Mouse (Mus musculus): Measurements from ENCODE around the gene Myo15. TPM values are rescaled to one million over a fixed set of nuclear protein-coding genes. Genes with fewer than 3 reads are reported as not detected.
"Not testable (repeated sequence)": the region's sequence is repeated elsewhere in the genome, so short reads cannot be mapped to it uniquely, and the experiment has no call there.

The Myo15 gene
- polyA plus RNA-seq, 1 experiment = not detected

DNA sequence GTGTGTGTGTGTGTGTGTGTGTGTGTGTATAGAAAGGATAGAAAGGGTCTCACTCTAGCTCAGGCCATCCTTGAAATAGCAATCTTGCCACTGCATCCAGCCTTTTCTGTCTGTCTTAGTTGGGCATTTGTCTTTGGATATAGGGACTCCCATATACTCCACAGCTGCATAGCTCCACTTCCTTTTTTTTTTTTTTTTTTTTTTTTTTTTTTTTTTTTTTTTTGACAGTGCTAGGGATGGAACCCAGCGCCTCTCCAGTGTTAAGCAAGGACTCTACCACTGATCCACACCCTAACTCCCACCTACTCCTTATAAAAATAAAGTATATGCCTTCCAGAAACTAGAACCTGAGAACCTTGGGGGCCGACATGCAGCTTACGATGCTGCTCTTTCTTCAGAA lies 88.5 kb downstream of the Myo15 start:
- Histone ChIP-seq H3K4me1 (ENCODE audit: control insufficient read depth, insufficient read depth, insufficient read length, low read length) (no peaks in the 10 kb centered on the region), H3K27ac (replicated peaks; ENCODE audit: low read depth, low read length) (no peak overlapping the region), H3K4me3 (ENCODE audit: insufficient read depth, low read depth, low read length) (no peak overlapping the region)

DNA sequence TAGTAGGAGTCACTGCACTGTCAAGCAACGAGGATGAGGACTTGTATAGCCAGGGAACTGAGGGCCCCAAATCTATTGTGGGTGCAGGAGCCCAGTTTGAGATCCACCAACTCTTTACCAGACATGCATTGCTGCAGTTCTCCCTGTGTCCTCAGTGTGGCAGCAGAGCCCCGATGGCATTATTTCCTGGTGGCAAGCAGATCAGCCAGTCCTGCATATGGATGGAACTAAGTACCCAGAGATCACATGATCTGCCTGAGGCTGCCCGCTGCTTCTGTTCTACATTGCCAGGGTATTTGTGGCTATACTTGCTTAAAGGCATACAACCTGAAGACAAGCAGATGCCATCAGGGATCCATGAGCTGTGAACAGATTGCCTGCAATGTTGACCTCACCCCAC lies 90.2 kb downstream of the Myo15 start:
- Histone ChIP-seq H3K4me3 (ENCODE audit: insufficient read depth, low read depth, low read length) (no peak overlapping the region), H3K4me1 (ENCODE audit: control insufficient read depth, insufficient read depth, insufficient read length, low read length) (no peaks in the 10 kb centered on the region), H3K27ac (replicated peaks; ENCODE audit: low read depth, low read length) (no peak overlapping the region)

GRCm38 (mm10) chr11:60574006-60574405 lies 104.9 kb downstream of the Myo15 start:
- H3K4me1 ChIP-seq (ENCODE audit: control insufficient read depth, insufficient read depth, insufficient read length, low read length); H3K27ac ChIP-seq (replicated peaks; ENCODE audit: low read depth, low read length): not testable (repeated sequence)

More at GRCm38 (mm10) chr11:60574006-60574405, 104.9 kb downstream of the Myo15 start:
- not testable (repeated sequence) for H3K4me3 ChIP-seq (ENCODE audit: insufficient read depth, low read depth, low read length)

Other genes starting within 250 kb of the Myo15 start
- 192 and 233 TPM in 2 replicates for gene Srebf1, start 246.8 kb upstream of the Myo15 start, polyA plus RNA-seq (2012; ENCODE audit: insufficient read depth, insufficient read length, missing spikeins)
- gene Tom1l2, start 116.4 kb upstream of the Myo15 start, polyA plus RNA-seq (2012; ENCODE audit: insufficient read depth, insufficient read length, missing spikeins) = 27.4 and 27.6 TPM in 2 replicates
- gene Drc3, start 116.0 kb upstream of the Myo15 start, polyA plus RNA-seq (2012; ENCODE audit: insufficient read depth, insufficient read length, missing spikeins) = 1.2 and 1.8 TPM in 2 replicates
- gene Gid4, start 52.2 kb upstream of the Myo15 start, polyA plus RNA-seq (2012; ENCODE audit: insufficient read depth, insufficient read length, missing spikeins) = 51.5 and 87.5 TPM in 2 replicates
- gene Atpaf2, start 50.9 kb upstream of the Myo15 start, polyA plus RNA-seq (2012; ENCODE audit: insufficient read depth, insufficient read length, missing spikeins) = 156 and 170 TPM in 2 replicates
- 39.2 and 42.3 TPM in 2 replicates for gene Drg2, start 14.7 kb upstream of the Myo15 start, polyA plus RNA-seq (2012; ENCODE audit: insufficient read depth, insufficient read length, missing spikeins)
- 29.3 and 30.4 TPM in 2 replicates for gene Alkbh5, start 67.0 kb downstream of the Myo15 start, polyA plus RNA-seq (2012; ENCODE audit: insufficient read depth, insufficient read length, missing spikeins)
- 4.3 and 4.4 TPM in 2 replicates for gene Llgl1, start 230.4 kb downstream of the Myo15 start, polyA plus RNA-seq (2012; ENCODE audit: insufficient read depth, insufficient read length, missing spikeins)